Mouse (Mus musculus): ENCODE measurements around the gene Ptpre. TPM values are rescaled to one million over a fixed set of nuclear protein-coding genes. Genes with fewer than 3 reads are reported as not detected.

The Ptpre gene
- total RNA-seq, 2 experiments from 2014 or later: 23.7 to 25.4 TPM

- DNase-seq (ENCODE audit: low spot score in 2 of 2): no peak
These were observed 100.2 kb downstream of the Ptpre start for GRCm38 (mm10) chr7:135637406-135637980.

GRCm38 (mm10) chr7:135639361-135639760, 102.1 kb downstream of the Ptpre start:
- DNase-seq (ENCODE audit: low spot score in 2 of 2): no peak

- DNase-seq (ENCODE audit: low spot score in 2 of 2): peak; percentile 61 to 66
These were observed 104.6 kb downstream of the Ptpre start for GRCm38 (mm10) chr7:135641698-135642507.

- no peak for DNase-seq (ENCODE audit: low spot score in 2 of 2)
These were observed 107.2 kb downstream of the Ptpre start for GRCm38 (mm10) chr7:135644452-135644851.

GRCm38 (mm10) chr7:135646976-135647375, 109.7 kb downstream of the Ptpre start:
- no peak for DNase-seq (ENCODE audit: low spot score in 2 of 2)

- no peak for DNase-seq (ENCODE audit: low spot score in 2 of 2)
These were observed 111.5 kb downstream of the Ptpre start for GRCm38 (mm10) chr7:135648821-135649220.

- no peak for DNase-seq (ENCODE audit: low spot score in 2 of 2)
These were observed 112.0 kb downstream of the Ptpre start for GRCm38 (mm10) chr7:135649306-135649705.

- no peak for DNase-seq (ENCODE audit: low spot score in 2 of 2)
These were observed 112.8 kb downstream of the Ptpre start for GRCm38 (mm10) chr7:135650061-135650460.

- no peak for DNase-seq (ENCODE audit: low spot score in 2 of 2)
These were observed 114.7 kb downstream of the Ptpre start for GRCm38 (mm10) chr7:135651831-135652511.

GRCm38 (mm10) chr7:135652781-135653180, 115.5 kb downstream of the Ptpre start:
- DNase-seq (ENCODE audit: low spot score in 2 of 2): no peak

GRCm38 (mm10) chr7:135653601-135654000, 116.3 kb downstream of the Ptpre start:
- DNase-seq (ENCODE audit: low spot score in 2 of 2): no peak

GRCm38 (mm10) chr7:135654288-135654687, 117.0 kb downstream of the Ptpre start:
- DNase-seq (ENCODE audit: low spot score in 2 of 2): no peak

GRCm38 (mm10) chr7:135655113-135655512, 117.8 kb downstream of the Ptpre start:
- no peak for DNase-seq (ENCODE audit: low spot score in 2 of 2)

GRCm38 (mm10) chr7:135658150-135658549, 120.9 kb downstream of the Ptpre start:
- DNase-seq (ENCODE audit: low spot score in 2 of 2): no peak

- no peak for DNase-seq (ENCODE audit: low spot score in 2 of 2)
These were observed 122.1 kb downstream of the Ptpre start for GRCm38 (mm10) chr7:135659314-135659935.

- DNase-seq (ENCODE audit: low spot score in 2 of 2): no peak
These were observed 123.0 kb downstream of the Ptpre start for GRCm38 (mm10) chr7:135660314-135660713.

GRCm38 (mm10) chr7:135664211-135664610, 126.9 kb downstream of the Ptpre start:
- DNase-seq (ENCODE audit: low spot score in 2 of 2): no peak

GRCm38 (mm10) chr7:135666314-135666713, 129.0 kb downstream of the Ptpre start:
- DNase-seq (ENCODE audit: low spot score in 2 of 2): no peak

GRCm38 (mm10) chr7:135668852-135669739, 131.8 kb downstream of the Ptpre start:
- DNase-seq (ENCODE audit: low spot score in 2 of 2): peak; percentile 47 to 66

GRCm38 (mm10) chr7:135673576-135673975, 136.3 kb downstream of the Ptpre start:
- no peak for DNase-seq (ENCODE audit: low spot score in 2 of 2)

- DNase-seq (ENCODE audit: low spot score in 2 of 2): no peak
These were observed 139.4 kb downstream of the Ptpre start for GRCm38 (mm10) chr7:135676722-135677121.

Measured in left cerebral cortex, adult 18-20 months (tissue).